Mouse (Mus musculus) frontal cortex, postnatal 25 days (tissue): ENCODE data around the gene Fuz.
A peak's percentile ranks its signal among the peaks of the same experiment; 100 is the strongest.
"Not testable (repeated sequence)": the region's sequence is repeated elsewhere in the genome, so short reads cannot be mapped to it uniquely, and the experiment has no call there.

Experiments
- DNase-seq, 2 experiments: peaks; one replicate each; pipeline ENCODE4 v3.0.0; 2022; ENCODE audit warnings: low spot score in 2 of 2

The Fuz gene

GRCm38 (mm10) chr7:44860576-44861428, 35.1 kb upstream of the Fuz start:
- no peak for DNase-seq

- DNase-seq = no peak
Measured at GRCm38 (mm10) chr7:44861429-44861816, 34.5 kb upstream of the Fuz start.

GRCm38 (mm10) chr7:44862434-44862833, 33.4 kb upstream of the Fuz start:
- DNase-seq = no peak

- DNase-seq = no peak
Measured at GRCm38 (mm10) chr7:44863210-44863609, 32.7 kb upstream of the Fuz start.

GRCm38 (mm10) chr7:44863982-44864494, 31.8 kb upstream of the Fuz start:
- DNase-seq = no peak

- DNase-seq = no peak
Measured at GRCm38 (mm10) chr7:44864595-44865542, 31.0 kb upstream of the Fuz start.

GRCm38 (mm10) chr7:44866276-44867009, 29.4 kb upstream of the Fuz start:
- DNase-seq = no peak

- no peak for DNase-seq
Measured at GRCm38 (mm10) chr7:44867010-44867702, 28.7 kb upstream of the Fuz start.

- DNase-seq = no peak
Measured at GRCm38 (mm10) chr7:44867802-44868201, 28.1 kb upstream of the Fuz start.

- no peak for DNase-seq
Measured at GRCm38 (mm10) chr7:44868465-44868864, 27.4 kb upstream of the Fuz start.

GRCm38 (mm10) chr7:44868919-44869696, 26.8 kb upstream of the Fuz start:
- DNase-seq = no peak

- peak; percentile 88 to 89 for DNase-seq
Measured at GRCm38 (mm10) chr7:44869697-44870528, 26.0 kb upstream of the Fuz start, which contains the start of gene Ptov1. Gene Ptov1 (minus strand): TSS chr7:44869788.

GRCm38 (mm10) chr7:44870614-44871013, 25.3 kb upstream of the Fuz start:
- no peak for DNase-seq

GRCm38 (mm10) chr7:44871181-44871580, 24.7 kb upstream of the Fuz start:
- DNase-seq = no peak

GRCm38 (mm10) chr7:44871774-44872173, 24.1 kb upstream of the Fuz start:
- not testable (repeated sequence) for DNase-seq

- no peak for DNase-seq
Measured at GRCm38 (mm10) chr7:44877833-44878232, 18.0 kb upstream of the Fuz start.

- no peak for DNase-seq
Measured at GRCm38 (mm10) chr7:44883036-44883435, 12.8 kb upstream of the Fuz start.

- DNase-seq = no peak
Measured at GRCm38 (mm10) chr7:44884637-44885036, 11.2 kb upstream of the Fuz start.

- no peak for DNase-seq
Measured at GRCm38 (mm10) chr7:44886964-44887363, 8.9 kb upstream of the Fuz start.
